Mouse (Mus musculus) E14TG2a.4 (cell line): ENCODE results near the gene Hnrnpdl.

Source experiments
- CTCF ChIP-seq: conservative IDR thresholded peaks from 2 replicates; pipeline ENCODE4 v1.5.1; 2014; ENCODE audit warnings: low read length
- NANOG ChIP-seq: IDR thresholded peaks from 2 replicates; pipeline ENCODE4 v1.6.1; 2014; ENCODE audit warnings: borderline replicate concordance, low read length, mixed read lengths

- TF ChIP-seq CTCF = no peak
- TF ChIP-seq NANOG = no peak
Measured at GRCm38 (mm10) chr5:100052728-100053127, 13.3 kb upstream of the Hnrnpdl start.
